ENCODE assay signal across 8 mouse cellular contexts in genomic region chr2:154454605-154455004, GRCm38 (mm10). TPM values are rescaled to one million over a fixed set of nuclear protein-coding genes. Genes with fewer than 3 reads are reported as not detected.
DNase-seq lines count a peak whose midpoint lies in the region; ATAC-seq and TF ChIP-seq lines count a peak whose summit lies in the region.
"Had no signal": no experiment of that assay in that cellular context is flagged by ENCODE, and none has a peak within 500 bp of the region (broad histone marks: within the 10 kb centered on the region; RNA-seq: fewer than 3 reads in every experiment).

No protein-coding gene starts in this region.

- WGBS in embryonic facial prominence, embryonic 12.5 days: 24% methylated on average over 3 of the region's 3 CpGs

- H3K27ac ChIP-seq in layer of hippocampus, adult 2 months: peak overlapping the region; percentile 58
- H3K27ac ChIP-seq in embryonic facial prominence, embryonic 12.5 days: peak overlapping the region; percentile 78; the same call in 1 of the 2 replicates

- H3K4me3 ChIP-seq in layer of hippocampus, adult 2 months: no peak overlapping the region
- no peak overlapping the region for H3K4me3 ChIP-seq in embryonic facial prominence, embryonic 12.5 days
- H3K4me3 ChIP-seq: erythroblast, embryonic 14.5 days had no signal

- TF ChIP-seq CTCF in layer of hippocampus, adult 2 months (conservative IDR thresholded peaks at IDR 0.05): no peak

- peak; percentile 62 for ATAC-seq in embryonic facial prominence, embryonic 12.5 days (ENCODE audit: insufficient number of reproducible peaks, insufficient read depth, low FRiP score, low TSS enrichment)
- no peak for ATAC-seq in inflammation-experienced regulatory T-cells, adult 6 months
- no peak for ATAC-seq in erythroblast, adult 5-6 weeks (replicated peaks; ENCODE audit: low FRiP score, poor library complexity, severe bottlenecking)

- H3K9ac ChIP-seq in embryonic facial prominence, embryonic 12.5 days: no peak overlapping the region

- 0 out of 2 replicates have a peak, but pooled peaks cover 3% of the 10 kb centered on the region for H3K36me3 ChIP-seq in embryonic facial prominence, embryonic 12.5 days

- no peaks in the 10 kb centered on the region for H3K27me3 ChIP-seq in embryonic facial prominence, embryonic 12.5 days

- H3K4me2 ChIP-seq in embryonic facial prominence, embryonic 12.5 days (replicated peaks): no peak overlapping the region

- no peak for DNase-seq in layer of hippocampus, adult 2 months (ENCODE audit: low spot score in 2 of 2)
- DNase-seq in layer of hippocampus, postnatal 25 days (ENCODE audit: extremely low spot score in 1 of 2, low spot score in 1 of 2): no peak
- DNase-seq in kidney, postnatal 10 days: peak; percentile 22
- DNase-seq in retina, postnatal 1 day: peak; percentile 82

- H3K4me1 ChIP-seq in embryonic facial prominence, embryonic 12.5 days: peaks cover 27% of the 10 kb centered on the region

- H3K9me3 ChIP-seq in embryonic facial prominence, embryonic 12.5 days: no peaks in the 10 kb centered on the region

RNA-seq across cellular contexts. Expression of gene Cbfa2t2, which starts 18.3 kb away (rescaled TPM):
- 10 to 100 TPM; 55.1 to 55.8 TPM for total RNA-seq in layer of hippocampus, adult 2 months (2021)
- total RNA-seq in layer of hippocampus, postnatal 25 days (2021): 10 to 100 TPM; 46.4 to 51.4 TPM
- 58.8 and 65.3 TPM in 2 replicates for polyA plus RNA-seq in embryonic facial prominence, embryonic 12.5 days (2016; fragmentation: Nextera tagmentation; extraction: Ambion mirVana)
- 10 to 100 TPM; 18.9 to 26.6 (median 25.6) TPM for polyA plus RNA-seq in inflammation-experienced regulatory T-cells, adult 6 months (2017; shearing (Covaris generic))
- 5.6 and 8.5 TPM in 2 replicates for total RNA-seq in erythroblast, adult 5-6 weeks (2015; ENCODE audit: low replicate concordance)
- 2.9 and 9.5 TPM in 2 replicates for total RNA-seq in erythroblast, adult 5-6 weeks (2017; ENCODE audit: low replicate concordance)

RNA-seq across cellular contexts. Expression of gene Snta1, which starts 46.7 kb away (rescaled TPM):
- 10 to 100 TPM; 46.2 to 46.9 TPM for total RNA-seq in layer of hippocampus, adult 2 months (2021)
- total RNA-seq in layer of hippocampus, postnatal 25 days (2021): 10 to 100 TPM; 39.1 to 44.3 TPM
- polyA plus RNA-seq in embryonic facial prominence, embryonic 12.5 days (2016; fragmentation: Nextera tagmentation; extraction: Ambion mirVana): 9.2 and 9.9 TPM in 2 replicates
- polyA plus RNA-seq in inflammation-experienced regulatory T-cells, adult 6 months (2017; shearing (Covaris generic)): not detected
- total RNA-seq in erythroblast, adult 5-6 weeks (2015; ENCODE audit: low replicate concordance): not detected in 2 replicates
- total RNA-seq in erythroblast, adult 5-6 weeks (2017; ENCODE audit: low replicate concordance): 0.17 and 0.56 TPM in 2 replicates

Comparison
In these comparisons a context has a peak if more than half of its experiments do, and no peak if none do; other contexts are left out.
1. DNase-seq: peak in kidney, postnatal 10 days (single experiment) and retina, postnatal 1 day (single experiment); none in layer of hippocampus, adult 2 months (0 of 2) and layer of hippocampus, postnatal 25 days (0 of 2).
2. RNA of gene Cbfa2t2, which starts 18.3 kb away (total RNA-seq): 55.1 to 55.8 TPM in layer of hippocampus, adult 2 months and 46.4 to 51.4 TPM in layer of hippocampus, postnatal 25 days; 2.9 to 9.5 TPM in erythroblast, adult 5-6 weeks; every median in the first group is over 4 times any median in the second.
3. RNA of gene Snta1, which starts 46.7 kb away (total RNA-seq): 46.2 to 46.9 TPM in layer of hippocampus, adult 2 months and 39.1 to 44.3 TPM in layer of hippocampus, postnatal 25 days; 0.17 to 0.56 TPM in erythroblast, adult 5-6 weeks; every median in the first group is over 10 times any median in the second.